Mouse (Mus musculus): ENCODE results near the gene Cdca4. TPM values are rescaled to one million over a fixed set of nuclear protein-coding genes. Genes with fewer than 3 reads are reported as not detected.
"Not testable (repeated sequence)": the region's sequence is repeated elsewhere in the genome, so short reads cannot be mapped to it uniquely, and the experiment has no call there.

Cdca4 gene
- total and polyA plus RNA-seq, 3 experiments, result 78.0 to 128 (median 78.0) TPM

DNA sequence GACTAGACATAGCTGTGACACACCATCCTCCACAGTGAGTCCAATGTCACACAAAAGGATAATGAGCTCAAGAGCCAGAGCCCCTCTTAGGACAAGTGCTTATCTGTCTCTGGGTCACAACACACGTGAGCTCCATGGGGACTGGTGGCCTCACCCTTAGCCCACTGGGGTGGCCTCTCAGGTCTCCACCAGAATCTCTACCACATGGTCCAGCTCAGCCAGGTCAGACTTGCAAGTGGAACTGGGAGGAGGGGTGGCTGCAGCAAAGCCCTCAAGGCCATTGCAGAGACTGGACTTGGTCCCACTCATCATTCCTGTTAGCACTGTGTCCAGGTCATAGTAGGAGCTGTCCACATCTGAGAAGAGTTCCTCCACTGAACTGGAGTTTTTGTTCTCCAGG is 8.0 kb downstream of the Cdca4 start:
- no peak overlapping the region for H3K27ac ChIP-seq (ENCODE audit: insufficient read depth, low read depth)
- no peak overlapping the region for H3K4me2 ChIP-seq (ENCODE audit: insufficient read depth, low read depth, poor library complexity, severe bottlenecking)
- TF ChIP-seq USF1 (IDR thresholded peaks at IDR 0.05; ENCODE audit: low read depth, low read length), result no peak
- TF ChIP-seq ZMIZ1 (IDR thresholded peaks at IDR 0.05; ENCODE audit: low read depth, low read length), result no peak
- no peak for TF ChIP-seq MAZ (IDR thresholded peaks at IDR 0.05; ENCODE audit: low read depth, low read length)
- no peak for TF ChIP-seq MAFK (IDR thresholded peaks at IDR 0.05; ENCODE audit: insufficient replicate concordance, low read length)
- TF ChIP-seq ZC3H11A (IDR thresholded peaks at IDR 0.05; ENCODE audit: low read depth, low read length), result no peak
- no peak for TF ChIP-seq JUN (IDR thresholded peaks at IDR 0.05; ENCODE audit: insufficient read depth, low read depth, low read length)
- no peak for TF ChIP-seq USF2 (conservative IDR thresholded peaks at IDR 0.05; ENCODE audit: low read depth, low read length)
- no peak for TF ChIP-seq CTCF (conservative IDR thresholded peaks at IDR 0.05 in 1 of 2, IDR thresholded peaks at IDR 0.05 in 1 of 2; ENCODE audit: low read depth in 2 of 2, low read length in 2 of 2)
- H3K9me3 ChIP-seq (replicated peaks; ENCODE audit: low read length), result no peaks in the 10 kb centered on the region
- in situ Hi-C loops (cut with MboI; ENCODE audit: low pct_ligation_motif_present, low pct_unique_long_range_greater_than_20kb, low sequenced_read_pairs), result no loop called here
- H3K27me3 ChIP-seq (replicated peaks), result no peaks in the 10 kb centered on the region
- dilution Hi-C loops (cut with MboI; ENCODE audit: extremely low pct_ligation_motif_present, extremely low pct_unique_long_range_greater_than_20kb, low sequenced_read_pairs), result no loop called here
- H3K9ac ChIP-seq (ENCODE audit: insufficient read depth, low read depth), result no peak overlapping the region
- H3K79me2 ChIP-seq (replicated peaks; ENCODE audit: control insufficient read depth, extremely low read depth, insufficient read depth, poor library complexity, severe bottlenecking), result peaks cover 62% of the 10 kb centered on the region
- no peak overlapping the region for H3K4me3 ChIP-seq (replicated peaks in 1 of 3; ENCODE audit: low read depth in 2 of 3, low read length in 2 of 3, poor library complexity in 1 of 3)
- H3K36me3 ChIP-seq (replicated peaks in 1 of 2; ENCODE audit: control insufficient read depth in 1 of 2, insufficient read depth in 1 of 2, low read length in 1 of 2), result peaks cover 68 to 94% of the 10 kb centered on the region in 2 experiments
- peaks cover 12 to 44% of the 10 kb centered on the region in 2 experiments for H3K4me1 ChIP-seq (ENCODE audit: control insufficient read depth in 1 of 2, insufficient read depth in 2 of 2)
- no peak for DNase-seq (ENCODE audit: extremely low read depth)

DNA sequence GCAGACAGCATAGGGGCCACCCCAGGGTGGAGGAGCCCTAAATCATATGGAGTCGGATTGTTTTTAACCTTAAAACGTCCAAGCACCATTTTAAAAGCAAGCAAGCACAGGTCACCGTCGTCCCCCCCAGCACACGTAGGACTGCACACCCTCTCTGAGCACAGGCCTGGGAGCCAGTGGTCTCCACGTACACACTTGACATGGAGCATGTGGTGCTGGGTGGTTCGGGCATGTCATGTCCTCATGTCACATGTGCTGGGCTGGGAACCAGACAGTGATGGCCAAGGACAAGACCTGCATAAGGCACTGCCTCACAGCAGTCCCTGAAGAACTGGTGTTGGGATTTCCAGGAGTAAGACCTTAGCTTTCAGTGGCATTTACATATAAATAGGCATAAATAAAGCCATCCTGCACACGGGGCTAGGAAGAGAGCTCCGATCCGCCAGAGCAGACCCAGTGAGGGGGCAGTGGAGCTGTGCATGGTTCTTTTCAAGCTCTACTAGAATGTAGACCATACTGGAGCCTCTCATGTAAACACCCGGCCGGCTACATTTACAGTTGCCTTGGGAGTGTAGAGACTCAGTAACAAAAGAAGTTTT is 8.7 kb downstream of the Cdca4 start:
- dilution Hi-C loops (cut with MboI; ENCODE audit: extremely low pct_ligation_motif_present, extremely low pct_unique_long_range_greater_than_20kb, low sequenced_read_pairs) (no loop called here), in situ Hi-C loops (cut with MboI; ENCODE audit: low pct_ligation_motif_present, low pct_unique_long_range_greater_than_20kb, low sequenced_read_pairs) (no loop called here)
- peaks cover 12 to 37% of the 10 kb centered on the region in 2 experiments for H3K4me1 ChIP-seq (ENCODE audit: control insufficient read depth in 1 of 2, insufficient read depth in 2 of 2)
- TF ChIP-seq TCF12 (IDR thresholded peaks at IDR 0.05; ENCODE audit: low read depth, low read length) (no peak), POLR2AphosphoS2 (IDR thresholded peaks at IDR 0.05; ENCODE audit: low read depth, low read length) (no peak), USF1 (IDR thresholded peaks at IDR 0.05; ENCODE audit: low read depth, low read length) (no peak)
- H3K27ac ChIP-seq (ENCODE audit: insufficient read depth, low read depth), result no peak overlapping the region
- H3K9me3 ChIP-seq (replicated peaks; ENCODE audit: low read length), result no peaks in the 10 kb centered on the region
- H3K79me2 ChIP-seq (replicated peaks; ENCODE audit: control insufficient read depth, extremely low read depth, insufficient read depth, poor library complexity, severe bottlenecking), result peaks cover 55% of the 10 kb centered on the region
- H3K27me3 ChIP-seq (replicated peaks), result no peaks in the 10 kb centered on the region
- no peak overlapping the region for H3K4me2 ChIP-seq (ENCODE audit: insufficient read depth, low read depth, poor library complexity, severe bottlenecking)
- no peak for DNase-seq (ENCODE audit: extremely low read depth)
- no peak overlapping the region for H3K4me3 ChIP-seq (replicated peaks in 1 of 3; ENCODE audit: low read depth in 2 of 3, low read length in 2 of 3, poor library complexity in 1 of 3)
- peaks cover 72 to 94% of the 10 kb centered on the region in 2 experiments for H3K36me3 ChIP-seq (replicated peaks in 1 of 2; ENCODE audit: control insufficient read depth in 1 of 2, insufficient read depth in 1 of 2, low read length in 1 of 2)
- no peak overlapping the region for H3K9ac ChIP-seq (ENCODE audit: insufficient read depth, low read depth)

GRCm38 (mm10) chr12:112819057-112819662 is 10.1 kb downstream of the Cdca4 start:
- peaks cover 10 to 25% of the 10 kb centered on the region in 2 experiments for H3K4me1 ChIP-seq (ENCODE audit: control insufficient read depth in 1 of 2, insufficient read depth in 2 of 2)

GRCm38 (mm10) chr12:112816866-112817265 is 12.4 kb downstream of the Cdca4 start:
- H3K4me2 ChIP-seq (ENCODE audit: insufficient read depth, low read depth, poor library complexity, severe bottlenecking); H3K4me3 ChIP-seq (replicated peaks in 1 of 3; ENCODE audit: low read depth in 2 of 3, low read length in 2 of 3, poor library complexity in 1 of 3); DNase-seq (ENCODE audit: extremely low read depth); in situ Hi-C loops (cut with MboI; ENCODE audit: low pct_ligation_motif_present, low pct_unique_long_range_greater_than_20kb, low sequenced_read_pairs); H3K4me1 ChIP-seq (ENCODE audit: control insufficient read depth in 1 of 2, insufficient read depth in 2 of 2); H3K27me3 ChIP-seq (replicated peaks); H3K9ac ChIP-seq (ENCODE audit: insufficient read depth, low read depth); H3K27ac ChIP-seq (ENCODE audit: insufficient read depth, low read depth); H3K9me3 ChIP-seq (replicated peaks; ENCODE audit: low read length): not testable (repeated sequence)
- Histone ChIP-seq H3K79me2 (replicated peaks; ENCODE audit: control insufficient read depth, extremely low read depth, insufficient read depth, poor library complexity, severe bottlenecking) (peaks cover 21% of the 10 kb centered on the region), H3K36me3 (replicated peaks in 1 of 2; ENCODE audit: control insufficient read depth in 1 of 2, insufficient read depth in 1 of 2, low read length in 1 of 2) (peaks cover 50 to 94% of the 10 kb centered on the region in 2 experiments)
- dilution Hi-C loops (cut with MboI; ENCODE audit: extremely low pct_ligation_motif_present, extremely low pct_unique_long_range_greater_than_20kb, low sequenced_read_pairs), result loop anchor here (10.0 kb wide), 1 partner anchor 72 kb away; no protein-coding TSS in a partner anchor

More at GRCm38 (mm10) chr12:112819057-112819662, 10.1 kb downstream of the Cdca4 start:
- Histone ChIP-seq H3K4me3 (replicated peaks in 1 of 3; ENCODE audit: low read depth in 2 of 3, low read length in 2 of 3, poor library complexity in 1 of 3) (no peak overlapping the region), H3K79me2 (replicated peaks; ENCODE audit: control insufficient read depth, extremely low read depth, insufficient read depth, poor library complexity, severe bottlenecking) (peaks cover 42% of the 10 kb centered on the region), H3K27ac (ENCODE audit: insufficient read depth, low read depth) (no peak overlapping the region), H3K9ac (ENCODE audit: insufficient read depth, low read depth) (no peak overlapping the region), H3K4me2 (ENCODE audit: insufficient read depth, low read depth, poor library complexity, severe bottlenecking) (no peak overlapping the region), H3K36me3 (replicated peaks in 1 of 2; ENCODE audit: control insufficient read depth in 1 of 2, insufficient read depth in 1 of 2, low read length in 1 of 2) (peaks cover 64 to 96% of the 10 kb centered on the region in 2 experiments), H3K9me3 (replicated peaks; ENCODE audit: low read length) (no peaks in the 10 kb centered on the region), H3K27me3 (replicated peaks) (no peaks in the 10 kb centered on the region)
- in situ Hi-C loops (cut with MboI; ENCODE audit: low pct_ligation_motif_present, low pct_unique_long_range_greater_than_20kb, low sequenced_read_pairs), result no loop called here
- TF ChIP-seq NRF1 (IDR thresholded peaks at IDR 0.05; ENCODE audit: low read depth, low read length), result no peak
- no peak for TF ChIP-seq RCOR1 (conservative IDR thresholded peaks at IDR 0.05; ENCODE audit: low read depth, low read length)
- TF ChIP-seq SIN3A (IDR thresholded peaks at IDR 0.05; ENCODE audit: low read length), result no peak
- no peak for TF ChIP-seq JUN (IDR thresholded peaks at IDR 0.05; ENCODE audit: insufficient read depth, low read depth, low read length)
- no peak for TF ChIP-seq TBP (conservative IDR thresholded peaks at IDR 0.05; ENCODE audit: low read depth, low read length)
- no peak for TF ChIP-seq POLR2AphosphoS2 (IDR thresholded peaks at IDR 0.05; ENCODE audit: low read depth, low read length)
- no peak for DNase-seq (ENCODE audit: extremely low read depth)
- dilution Hi-C loops (cut with MboI; ENCODE audit: extremely low pct_ligation_motif_present, extremely low pct_unique_long_range_greater_than_20kb, low sequenced_read_pairs), result loop anchor here (10.0 kb wide), 1 partner anchor 74 kb away; no protein-coding TSS in a partner anchor
